Mouse (Mus musculus) kidney, adult 2 months (tissue): Measurements from ENCODE around the gene Zfp609.
"Not testable (repeated sequence)": the region's sequence is repeated elsewhere in the genome, so short reads cannot be mapped to it uniquely, and the experiment has no call there.

Experiments
- CTCF ChIP-seq: fragments of 200-500 bp; conservative IDR thresholded peaks from 2 replicates; pipeline ENCODE4 v1.5.1; 2011; ENCODE audit warnings: low read depth, mild to moderate bottlenecking, control low read depth, low read length, moderate library complexity, mixed read lengths; ENCODE audit not compliant: insufficient read depth, insufficient read length
- POLR2A ChIP-seq: fragments of 200-500 bp; IDR thresholded peaks from one replicate; pipeline ENCODE4 v1.6.1; 2011; ENCODE audit warnings: low read depth, low read length, control low read depth

DNA sequence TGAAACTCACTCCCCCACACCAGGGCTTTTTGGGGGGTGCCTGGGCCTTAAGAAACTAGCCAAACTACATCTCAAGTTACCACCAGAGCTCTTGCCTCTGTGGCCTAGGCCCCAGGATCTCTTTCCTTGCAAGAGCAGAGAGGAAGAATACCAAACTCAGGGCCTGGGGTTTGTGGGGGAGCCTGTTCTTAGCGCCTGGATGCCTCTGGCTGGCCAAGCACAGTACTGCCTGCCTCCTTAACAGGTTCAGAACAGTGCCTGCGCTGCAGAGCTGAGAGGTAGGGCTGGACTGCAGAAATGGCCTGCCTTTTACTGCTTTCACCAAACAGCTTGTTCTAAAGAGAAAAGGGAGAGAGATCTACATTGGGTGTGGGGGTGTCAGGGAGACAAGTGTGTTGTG, 137.5 kb downstream of the Zfp609 start:
- TF ChIP-seq CTCF, POLR2A: not testable (repeated sequence)
